Mouse (Mus musculus): ENCODE data around the gene Gli3. TPM values are rescaled to one million over a fixed set of nuclear protein-coding genes. Genes with fewer than 3 reads are reported as not detected.

Gli3 gene
- total and polyA plus RNA-seq, 3 experiments = 0.11 TPM; not detected in 2

GRCm38 (mm10) chr13:15550731-15551130 lies 87.7 kb downstream of the Gli3 start:
- Histone ChIP-seq H3K27me3 (ENCODE audit: insufficient read depth, low read length) (no peaks in the 10 kb centered on the region), H3K4me1 (ENCODE audit: insufficient read depth, low read depth, low read length) (no peaks in the 10 kb centered on the region), H3K9me3 (replicated peaks) (no peaks in the 10 kb centered on the region), H3K4me3 (ENCODE audit: low read depth, low read length) (no peak overlapping the region), H3K36me3 (replicated peaks) (no peaks in the 10 kb centered on the region)
- no peak for DNase-seq (ENCODE audit: low spot score)
- TF ChIP-seq CTCF (IDR thresholded peaks at IDR 0.05; ENCODE audit: low read depth, low read length) (no peak), GATA1 (IDR thresholded peaks at IDR 0.05; ENCODE audit: borderline replicate concordance, low read length) (no peak), POLR2AphosphoS5 (IDR thresholded peaks at IDR 0.05; ENCODE audit: insufficient replicate concordance, low read depth, low read length) (no peak), GATA2 (IDR thresholded peaks at IDR 0.05; ENCODE audit: borderline replicate concordance, low read depth, low read length) (no peak), TAL1 (conservative IDR thresholded peaks at IDR 0.05; ENCODE audit: low read depth, low read length) (no peak)
- ATAC-seq (ENCODE audit: extremely low read depth, insufficient number of reproducible peaks, low FRiP score, poor library complexity, severe bottlenecking) = no peak

- Histone ChIP-seq H3K4me3 (ENCODE audit: low read depth, low read length) (no peak overlapping the region), H3K27me3 (ENCODE audit: insufficient read depth, low read length) (no peaks in the 10 kb centered on the region), H3K36me3 (replicated peaks) (no peaks in the 10 kb centered on the region), H3K4me1 (ENCODE audit: insufficient read depth, low read depth, low read length) (no peaks in the 10 kb centered on the region), H3K9me3 (replicated peaks) (no peaks in the 10 kb centered on the region)
- ATAC-seq (ENCODE audit: extremely low read depth, insufficient number of reproducible peaks, low FRiP score, poor library complexity, severe bottlenecking) = no peak
- DNase-seq (ENCODE audit: low spot score) = no peak
- TF ChIP-seq CTCF (IDR thresholded peaks at IDR 0.05; ENCODE audit: low read depth, low read length) = no peak
- TF ChIP-seq POLR2AphosphoS5 (IDR thresholded peaks at IDR 0.05; ENCODE audit: insufficient replicate concordance, low read depth, low read length) = no peak
- TF ChIP-seq GATA1 (IDR thresholded peaks at IDR 0.05; ENCODE audit: borderline replicate concordance, low read length) = no peak
- TF ChIP-seq GATA2 (IDR thresholded peaks at IDR 0.05; ENCODE audit: borderline replicate concordance, low read depth, low read length) = no peak
- no peak for TF ChIP-seq TAL1 (conservative IDR thresholded peaks at IDR 0.05; ENCODE audit: low read depth, low read length)
Observed at GRCm38 (mm10) chr13:15552009-15552408, 89.0 kb downstream of the Gli3 start.

- no peaks in the 10 kb centered on the region for H3K9me3 ChIP-seq (replicated peaks)
Observed at GRCm38 (mm10) chr13:15556646-15557098, 93.6 kb downstream of the Gli3 start.

GRCm38 (mm10) chr13:15561441-15561840 lies 98.4 kb downstream of the Gli3 start:
- DNase-seq (ENCODE audit: low spot score) = no peak
- no peaks in the 10 kb centered on the region for H3K4me1 ChIP-seq (ENCODE audit: insufficient read depth, low read depth, low read length)
- no peak for ATAC-seq (ENCODE audit: extremely low read depth, insufficient number of reproducible peaks, low FRiP score, poor library complexity, severe bottlenecking)
- no peaks in the 10 kb centered on the region; the same call in 1 of the 2 replicates for H3K27me3 ChIP-seq (ENCODE audit: insufficient read depth, low read length)
- H3K9me3 ChIP-seq (replicated peaks) = no peaks in the 10 kb centered on the region
- H3K4me3 ChIP-seq (ENCODE audit: low read depth, low read length) = no peak overlapping the region
- no peaks in the 10 kb centered on the region for H3K36me3 ChIP-seq (replicated peaks)
- TF ChIP-seq POLR2AphosphoS5 (IDR thresholded peaks at IDR 0.05; ENCODE audit: insufficient replicate concordance, low read depth, low read length) = no peak
- TF ChIP-seq GATA1 (IDR thresholded peaks at IDR 0.05; ENCODE audit: borderline replicate concordance, low read length) = no peak
- no peak for TF ChIP-seq TAL1 (conservative IDR thresholded peaks at IDR 0.05; ENCODE audit: low read depth, low read length)
- no peak for TF ChIP-seq GATA2 (IDR thresholded peaks at IDR 0.05; ENCODE audit: borderline replicate concordance, low read depth, low read length)
- TF ChIP-seq CTCF (IDR thresholded peaks at IDR 0.05; ENCODE audit: low read depth, low read length) = no peak

More at GRCm38 (mm10) chr13:15556646-15557098, 93.6 kb downstream of the Gli3 start:
- no peak for DNase-seq (ENCODE audit: low spot score)
- H3K4me3 ChIP-seq (ENCODE audit: low read depth, low read length) = no peak overlapping the region
- ATAC-seq (ENCODE audit: extremely low read depth, insufficient number of reproducible peaks, low FRiP score, poor library complexity, severe bottlenecking) = no peak
- no peaks in the 10 kb centered on the region for H3K4me1 ChIP-seq (ENCODE audit: insufficient read depth, low read depth, low read length)
- TF ChIP-seq POLR2AphosphoS5 (IDR thresholded peaks at IDR 0.05; ENCODE audit: insufficient replicate concordance, low read depth, low read length) (no peak), TAL1 (conservative IDR thresholded peaks at IDR 0.05; ENCODE audit: low read depth, low read length) (no peak), CTCF (IDR thresholded peaks at IDR 0.05; ENCODE audit: low read depth, low read length) (no peak), GATA2 (IDR thresholded peaks at IDR 0.05; ENCODE audit: borderline replicate concordance, low read depth, low read length) (no peak), GATA1 (IDR thresholded peaks at IDR 0.05; ENCODE audit: borderline replicate concordance, low read length) (no peak)
- H3K36me3 ChIP-seq (replicated peaks) = no peaks in the 10 kb centered on the region
- no peaks in the 10 kb centered on the region for H3K27me3 ChIP-seq (ENCODE audit: insufficient read depth, low read length)

- H3K4me3 ChIP-seq (ENCODE audit: low read depth, low read length) = no peak overlapping the region
- peaks cover 5% of the 10 kb centered on the region; the same call in 1 of the 2 replicates for H3K27me3 ChIP-seq (ENCODE audit: insufficient read depth, low read length)
- no peaks in the 10 kb centered on the region for H3K9me3 ChIP-seq (replicated peaks)
- H3K36me3 ChIP-seq (replicated peaks) = no peaks in the 10 kb centered on the region
- no peak for ATAC-seq (ENCODE audit: extremely low read depth, insufficient number of reproducible peaks, low FRiP score, poor library complexity, severe bottlenecking)
- no peaks in the 10 kb centered on the region for H3K4me1 ChIP-seq (ENCODE audit: insufficient read depth, low read depth, low read length)
- no peak for DNase-seq (ENCODE audit: low spot score)
- TF ChIP-seq CTCF (IDR thresholded peaks at IDR 0.05; ENCODE audit: low read depth, low read length) (no peak), GATA2 (IDR thresholded peaks at IDR 0.05; ENCODE audit: borderline replicate concordance, low read depth, low read length) (no peak), GATA1 (IDR thresholded peaks at IDR 0.05; ENCODE audit: borderline replicate concordance, low read length) (no peak), TAL1 (conservative IDR thresholded peaks at IDR 0.05; ENCODE audit: low read depth, low read length) (no peak), POLR2AphosphoS5 (IDR thresholded peaks at IDR 0.05; ENCODE audit: insufficient replicate concordance, low read depth, low read length) (no peak)
Observed at GRCm38 (mm10) chr13:15570908-15571568, 108.0 kb downstream of the Gli3 start.

GRCm38 (mm10) chr13:15577133-15577917 lies 114.3 kb downstream of the Gli3 start:
- Histone ChIP-seq H3K36me3 (replicated peaks) (no peaks in the 10 kb centered on the region), H3K4me1 (ENCODE audit: insufficient read depth, low read depth, low read length) (no peaks in the 10 kb centered on the region), H3K27me3 (ENCODE audit: insufficient read depth, low read length) (no peaks in the 10 kb centered on the region), H3K4me3 (ENCODE audit: low read depth, low read length) (no peak overlapping the region), H3K9me3 (replicated peaks) (no peaks in the 10 kb centered on the region)
- TF ChIP-seq GATA1 (IDR thresholded peaks at IDR 0.05; ENCODE audit: borderline replicate concordance, low read length) (no peak), TAL1 (conservative IDR thresholded peaks at IDR 0.05; ENCODE audit: low read depth, low read length) (no peak), CTCF (IDR thresholded peaks at IDR 0.05; ENCODE audit: low read depth, low read length) (no peak), GATA2 (IDR thresholded peaks at IDR 0.05; ENCODE audit: borderline replicate concordance, low read depth, low read length) (no peak), POLR2AphosphoS5 (IDR thresholded peaks at IDR 0.05; ENCODE audit: insufficient replicate concordance, low read depth, low read length) (no peak)
- DNase-seq (ENCODE audit: low spot score) (no peak), ATAC-seq (ENCODE audit: extremely low read depth, insufficient number of reproducible peaks, low FRiP score, poor library complexity, severe bottlenecking) (no peak)
